Mouse (Mus musculus) testis, postnatal 10 days (tissue): ENCODE measurements at regions not wholly inside any gene's neighbourhood (a gene's known extent, or its start where the extent isn't known, plus 50 kb on each side); places are given as distances from the start of the nearest gene placed in this dataset.

Experiments
- DNase-seq: peaks from one replicate; pipeline ENCODE4 v3.0.0; 2021; ENCODE audit warnings: low spot score

- DNase-seq = no peak
These were observed 59.7 kb downstream of the Prlhr start for GRCm38 (mm10) chr19:60408436-60408835.

- no peak for DNase-seq
These were observed 68.7 kb downstream of the Prlhr start for GRCm38 (mm10) chr19:60399425-60399824.

- DNase-seq = no peak
These were observed 70.4 kb downstream of the Prlhr start for GRCm38 (mm10) chr19:60397666-60398065.

GRCm38 (mm10) chr19:60396604-60397003 lies 71.5 kb downstream of the Prlhr start:
- no peak for DNase-seq

GRCm38 (mm10) chr19:60386563-60387241 lies 81.4 kb downstream of the Prlhr start:
- no peak for DNase-seq

- DNase-seq = no peak
These were observed 83.4 kb downstream of the Prlhr start for GRCm38 (mm10) chr19:60384721-60385120.

- no peak for DNase-seq
These were observed 85.4 kb downstream of the Prlhr start for GRCm38 (mm10) chr19:60382661-60383060.

GRCm38 (mm10) chr19:60379030-60379605 lies 89.0 kb downstream of the Prlhr start:
- no peak for DNase-seq

- no peak for DNase-seq
These were observed 104.0 kb downstream of the Prlhr start for GRCm38 (mm10) chr19:60363988-60364599.

- DNase-seq = no peak
These were observed 118.4 kb upstream of the Fam204a start for GRCm38 (mm10) chr19:60344911-60345310.

GRCm38 (mm10) chr19:60341485-60341884 lies 115.0 kb upstream of the Fam204a start:
- DNase-seq = peak; percentile 74

GRCm38 (mm10) chr19:60340234-60340633 lies 113.7 kb upstream of the Fam204a start:
- peak; percentile 52 for DNase-seq

- DNase-seq = no peak
These were observed 108.0 kb upstream of the Fam204a start for GRCm38 (mm10) chr19:60334521-60334920.

- DNase-seq = no peak
These were observed 101.8 kb upstream of the Fam204a start for GRCm38 (mm10) chr19:60328295-60328694.

- DNase-seq = no peak
These were observed 99.1 kb upstream of the Fam204a start for GRCm38 (mm10) chr19:60325612-60326011.

GRCm38 (mm10) chr19:60325112-60325511 lies 98.6 kb upstream of the Fam204a start:
- DNase-seq = no peak

- DNase-seq = peak; percentile 80
These were observed 84.1 kb upstream of the Fam204a start for GRCm38 (mm10) chr19:60310591-60310990.

- DNase-seq = no peak
These were observed 75.9 kb upstream of the Fam204a start for GRCm38 (mm10) chr19:60302371-60302770.

- no peak for DNase-seq
These were observed 74.4 kb upstream of the Fam204a start for GRCm38 (mm10) chr19:60300891-60301290.

- DNase-seq = no peak
These were observed 63.7 kb upstream of the Fam204a start for GRCm38 (mm10) chr19:60290244-60290643.

- no peak for DNase-seq
These were observed 60.4 kb upstream of the Fam204a start for GRCm38 (mm10) chr19:60286810-60287396.

- DNase-seq = no peak
These were observed 58.4 kb upstream of the Fam204a start for GRCm38 (mm10) chr19:60284901-60285300.
